In genomic region chr11:87309329-87310074, GRCm38 (mm10) we compare ENCODE assay signal across 12 mouse cellular contexts. TPM values are rescaled to one million over a fixed set of nuclear protein-coding genes. Genes with fewer than 3 reads are reported as not detected.
DNase-seq lines count a peak whose midpoint lies in the region; ATAC-seq and TF ChIP-seq lines count a peak whose summit lies in the region.
"Had no signal": no experiment of that assay in that cellular context is flagged by ENCODE, and none has a peak within 500 bp of the region (broad histone marks: within the 10 kb centered on the region; RNA-seq: fewer than 3 reads in every experiment).

No protein-coding gene starts in this region.

- H3K9me3 ChIP-seq in heart, embryonic 10.5 days, result no peaks in the 10 kb centered on the region
- no peaks in the 10 kb centered on the region for H3K9me3 ChIP-seq in midbrain, embryonic 11.5 days (ENCODE audit: control insufficient read depth, low read length)
- H3K9me3 ChIP-seq: kidney, embryonic 15.5 days had no signal

- no peak overlapping the region for H3K4me2 ChIP-seq in midbrain, embryonic 11.5 days
- H3K4me2 ChIP-seq: kidney, embryonic 15.5 days had no signal

- TF ChIP-seq CTCF in embryonic fibroblast, embryonic 13.5 days (IDR thresholded peaks at IDR 0.05; ENCODE audit: borderline replicate concordance, insufficient read depth, low read length), result no peak
- no peak for TF ChIP-seq CTCF in olfactory bulb, adult 2 months (IDR thresholded peaks at IDR 0.05; ENCODE audit: insufficient read depth, low read depth, low read length)
- no peak for TF ChIP-seq CTCF in kidney, adult 2 months (conservative IDR thresholded peaks at IDR 0.05; ENCODE audit: insufficient read depth, insufficient read length, low read depth, low read length)

- no peaks in the 10 kb centered on the region for H3K27me3 ChIP-seq in heart, embryonic 10.5 days (ENCODE audit: insufficient read depth, poor library complexity, severe bottlenecking)
- H3K27me3 ChIP-seq in midbrain, embryonic 11.5 days (ENCODE audit: control insufficient read depth, insufficient read depth, low read length), result no peaks in the 10 kb centered on the region
- no peaks in the 10 kb centered on the region for H3K27me3 ChIP-seq in kidney, adult 2 months (replicated peaks; ENCODE audit: control insufficient read depth, insufficient read depth, low read length)
- H3K27me3 ChIP-seq: kidney, embryonic 15.5 days had no signal

- 46% methylated on average over 8 of the region's 8 CpGs for WGBS in heart, embryonic 10.5 days
- 38% methylated on average over 8 of the region's 8 CpGs for WGBS in olfactory bulb, adult 2 months
- 82% methylated on average over 8 of the region's 8 CpGs for WGBS in midbrain, embryonic 11.5 days
- WGBS in kidney, adult 2 months, result 74% methylated on average over 8 of the region's 8 CpGs

- H3K36me3 ChIP-seq in heart, embryonic 10.5 days, result no peaks in the 10 kb centered on the region
- H3K36me3 ChIP-seq in midbrain, embryonic 11.5 days (ENCODE audit: control insufficient read depth, insufficient read depth, low read length), result no peaks in the 10 kb centered on the region
- H3K36me3 ChIP-seq in kidney, adult 2 months (ENCODE audit: control insufficient read depth, insufficient read depth, low read length), result no peaks in the 10 kb centered on the region
- H3K36me3 ChIP-seq: kidney, embryonic 15.5 days had no signal

- H3K9ac ChIP-seq in midbrain, embryonic 11.5 days (ENCODE audit: low read length), result no peak overlapping the region
- H3K9ac ChIP-seq: kidney, embryonic 15.5 days had no signal

- DNase-seq in heart, adult 11 months, result peak; percentile 83
- DNase-seq in heart, embryonic 10.5 days (ENCODE audit: low spot score), result no peak
- DNase-seq in right cerebral cortex, adult 2 months (ENCODE audit: low spot score in 2 of 2), result peak; percentile 26 to 57
- DNase-seq in right cerebral cortex, postnatal 36 days (ENCODE audit: low spot score in 2 of 2), result no peak
- DNase-seq in midbrain, embryonic 11.5 days (ENCODE audit: low spot score, missing footprints), result no peak
- no peak for DNase-seq in kidney, adult 2 months
- DNase-seq: cerebellum, postnatal 36 days; right cerebral cortex, postnatal 14 days had no signal

- no peak for TF ChIP-seq POLR2A in embryonic fibroblast, embryonic 13.5 days (IDR thresholded peaks at IDR 0.05; ENCODE audit: low read depth, low read length)
- no peak for TF ChIP-seq POLR2A in olfactory bulb, adult 2 months (IDR thresholded peaks at IDR 0.05; ENCODE audit: insufficient read depth, low read depth, low read length)
- no peak for TF ChIP-seq POLR2A in kidney, adult 2 months (IDR thresholded peaks at IDR 0.05; ENCODE audit: low read depth, low read length)

- no peak overlapping the region for H3K4me3 ChIP-seq in heart, embryonic 10.5 days
- H3K4me3 ChIP-seq in embryonic fibroblast, embryonic 13.5 days (ENCODE audit: insufficient read depth, low read length), result no peak overlapping the region
- H3K4me3 ChIP-seq in olfactory bulb, adult 2 months (ENCODE audit: insufficient read depth, low read depth, low read length), result no peak overlapping the region
- no peak overlapping the region for H3K4me3 ChIP-seq in midbrain, embryonic 11.5 days (ENCODE audit: low read depth, low read length)
- no peak overlapping the region for H3K4me3 ChIP-seq in kidney, adult 2 months (ENCODE audit: insufficient read depth, low read depth, low read length)
- H3K4me3 ChIP-seq: kidney, embryonic 15.5 days had no signal

- H3K4me1 ChIP-seq in heart, embryonic 10.5 days, result peaks cover 10% of the 10 kb centered on the region; the same call in 1 of the 2 replicates
- peaks cover 12% of the 10 kb centered on the region for H3K4me1 ChIP-seq in embryonic fibroblast, embryonic 13.5 days (ENCODE audit: control insufficient read depth, insufficient read depth, low read length)
- peaks cover 6% of the 10 kb centered on the region; the same call in 1 of the 2 replicates for H3K4me1 ChIP-seq in olfactory bulb, adult 2 months (ENCODE audit: control insufficient read depth, insufficient read depth, low read length)
- no peaks in the 10 kb centered on the region for H3K4me1 ChIP-seq in midbrain, embryonic 11.5 days (ENCODE audit: control insufficient read depth, insufficient read depth, low read length)
- H3K4me1 ChIP-seq in kidney, adult 2 months (ENCODE audit: control insufficient read depth, insufficient read depth, low read length), result no peaks in the 10 kb centered on the region
- H3K4me1 ChIP-seq: kidney, embryonic 15.5 days had no signal

- no peak for ATAC-seq in midbrain, embryonic 11.5 days (ENCODE audit: low FRiP score)
- ATAC-seq: activated CD4-positive, CD25-positive, alpha-beta regulatory T cell, adult 4 months had no signal

- no peak overlapping the region for H3K27ac ChIP-seq in heart, embryonic 10.5 days
- peak overlapping the region; percentile 99 for H3K27ac ChIP-seq in embryonic fibroblast, embryonic 13.5 days (ENCODE audit: insufficient read depth, low read length)
- H3K27ac ChIP-seq in olfactory bulb, adult 2 months (ENCODE audit: insufficient read depth, low read depth, low read length), result peak overlapping the region; percentile 43
- no peak overlapping the region for H3K27ac ChIP-seq in midbrain, embryonic 11.5 days (ENCODE audit: low read depth, low read length)
- no peak overlapping the region for H3K27ac ChIP-seq in kidney, adult 2 months (ENCODE audit: insufficient read depth, low read depth, low read length)
- H3K27ac ChIP-seq: kidney, embryonic 15.5 days had no signal

RNA-seq across cellular contexts. Expression of gene Ppm1e, which starts 49.3 kb away (rescaled TPM):
- polyA plus RNA-seq in heart, embryonic 10.5 days (2016; fragmentation: Nextera tagmentation; extraction: Ambion mirVana), result 2.2 and 3.1 TPM in 2 replicates
- polyA plus RNA-seq in embryonic fibroblast, embryonic 13.5 days (2011; ENCODE audit: insufficient read length, low read depth, missing spikeins), result 1.4 and 1.6 TPM in 2 replicates
- 159 and 312 TPM in 2 replicates for polyA plus RNA-seq in olfactory bulb, adult 2 months (2012; ENCODE audit: insufficient read depth, insufficient read length, low replicate concordance, missing spikeins)
- 12.4 and 16.5 TPM in 2 replicates for polyA plus RNA-seq in midbrain, embryonic 11.5 days (2014; fragmentation: Nextera tagmentation; extraction: Ambion mirVana)
- 0.62 and 0.70 TPM in 2 replicates for polyA plus RNA-seq in kidney, adult 2 months (2012; rRNA removed)

Comparison
In these comparisons a context has a peak if more than half of its experiments do, and no peak if none do; other contexts are left out.
1. DNase-seq: peak in heart, adult 11 months (single experiment) and right cerebral cortex, adult 2 months (2 of 2); none in heart, embryonic 10.5 days (single experiment), right cerebral cortex, postnatal 36 days (0 of 2), midbrain, embryonic 11.5 days (single experiment) and kidney, adult 2 months (single experiment).
2. H3K27ac ChIP-seq: peak in embryonic fibroblast, embryonic 13.5 days (single experiment) and olfactory bulb, adult 2 months (single experiment); none in heart, embryonic 10.5 days (single experiment), midbrain, embryonic 11.5 days (single experiment) and kidney, adult 2 months (single experiment).